23 mouse cellular contexts compared by ENCODE assay signal in the genomic region with DNA sequence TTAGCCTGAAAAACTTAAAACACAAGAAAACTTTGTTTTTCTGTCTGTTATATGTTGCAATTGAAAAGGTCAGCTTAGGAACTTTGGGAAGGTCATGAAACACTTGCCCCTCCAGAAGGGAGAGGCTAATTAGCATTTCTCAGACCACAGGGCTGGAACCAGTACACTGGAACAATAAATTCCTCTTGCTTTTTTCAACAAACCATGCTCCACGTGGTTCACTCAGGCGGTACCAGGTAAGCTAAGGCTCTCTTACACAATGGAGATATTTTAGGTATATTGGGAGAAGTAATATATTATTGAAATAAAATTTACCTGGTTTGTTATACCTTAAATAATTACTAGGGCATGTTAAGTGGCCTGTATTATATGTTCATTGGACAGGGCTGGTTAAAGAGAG.
"Had no signal": no experiment of that assay in that cellular context is flagged by ENCODE, and none has a peak within 500 bp of the region (broad histone marks: within the 10 kb centered on the region; RNA-seq: fewer than 3 reads in every experiment).

No protein-coding gene starts in this region.

- DNase-seq: gastrocnemius, postnatal 14 days; gastrocnemius, postnatal 36 days; heart, adult 18-20 months; heart, postnatal 14 days; heart, postnatal 36 days; kidney, adult 11 months; kidney, adult 8-10 months; kidney, postnatal 36 days; layer of hippocampus, adult 9-11 months; layer of hippocampus, postnatal 36 days; left cerebral cortex, postnatal 4 days had no signal

- H3K9me3 ChIP-seq: heart, embryonic 10.5 days; heart, embryonic 13.5 days; heart, embryonic 15.5 days; hindbrain, embryonic 13.5 days; hindbrain, embryonic 15.5 days; limb, embryonic 13.5 days; limb, embryonic 15.5 days; liver, embryonic 12.5 days had no signal

- H3K9ac ChIP-seq: heart, embryonic 13.5 days; heart, embryonic 15.5 days; hindbrain, embryonic 13.5 days; hindbrain, embryonic 15.5 days; limb, embryonic 13.5 days; limb, embryonic 15.5 days; liver, embryonic 12.5 days; liver, embryonic 14.5 days had no signal

- H3K4me2 ChIP-seq: heart, embryonic 13.5 days; heart, embryonic 15.5 days; hindbrain, embryonic 13.5 days; hindbrain, embryonic 15.5 days; limb, embryonic 13.5 days; limb, embryonic 15.5 days; liver, embryonic 12.5 days had no signal

- H3K4me1 ChIP-seq: heart, embryonic 10.5 days; heart, embryonic 13.5 days; heart, embryonic 15.5 days; hindbrain, embryonic 13.5 days; limb, embryonic 13.5 days; limb, embryonic 15.5 days; liver, embryonic 12.5 days had no signal

- H3K36me3 ChIP-seq: heart, embryonic 10.5 days; heart, embryonic 13.5 days; heart, embryonic 15.5 days; hindbrain, embryonic 13.5 days; hindbrain, embryonic 15.5 days; limb, embryonic 13.5 days; limb, embryonic 15.5 days; liver, embryonic 12.5 days had no signal

- H3K27ac ChIP-seq: heart, embryonic 10.5 days; heart, embryonic 13.5 days; heart, embryonic 15.5 days; hindbrain, embryonic 13.5 days; hindbrain, embryonic 15.5 days; hindbrain, postnatal 0 days; kidney, postnatal 0 days; limb, embryonic 13.5 days; limb, embryonic 15.5 days; liver, embryonic 12.5 days; liver, embryonic 14.5 days had no signal

- H3K4me3 ChIP-seq: heart, embryonic 10.5 days; heart, embryonic 13.5 days; heart, embryonic 15.5 days; hindbrain, embryonic 13.5 days; hindbrain, embryonic 15.5 days; limb, embryonic 13.5 days; limb, embryonic 15.5 days; liver, embryonic 12.5 days had no signal

- H3K27me3 ChIP-seq: heart, embryonic 13.5 days; heart, embryonic 15.5 days; hindbrain, embryonic 13.5 days; hindbrain, embryonic 15.5 days; limb, embryonic 13.5 days; limb, embryonic 15.5 days; liver, embryonic 12.5 days had no signal

- ATAC-seq: hindbrain, postnatal 0 days; intestine, embryonic 16.5 days; liver, embryonic 12.5 days had no signal
